Mouse (Mus musculus): ENCODE measurements around the gene Gm20431.

- TF ChIP-seq POLR2A (IDR thresholded peaks at IDR 0.05; ENCODE audit: borderline replicate concordance, extremely low read depth, low read depth, low read length) (no peak), CTCF (IDR thresholded peaks at IDR 0.05; ENCODE audit: insufficient read depth, low read length) (no peak)
These were observed 705 bp downstream of the Gm20431 start for GRCm38 (mm10) chr2:167660611-167660971.

All from lung, adult 2 months (tissue).